Mouse (Mus musculus) cortical plate, adult 2 months (tissue): Measurements from ENCODE around the gene Fbxl5.

Experiments
- CTCF ChIP-seq: fragments of 200-500 bp; IDR thresholded peaks from 2 replicates; pipeline ENCODE4 v1.5.1; 2011; ENCODE audit warnings: mild to moderate bottlenecking, control low read depth, low read length; ENCODE audit not compliant: insufficient read depth; ENCODE audit errors: extremely low read depth
- POLR2A ChIP-seq: fragments of 200-500 bp; IDR thresholded peaks from 2 replicates; pipeline ENCODE4 v1.6.1; 2011; ENCODE audit warnings: mild to moderate bottlenecking, low read length, control low read depth; ENCODE audit not compliant: insufficient read depth; ENCODE audit errors: extremely low read depth

DNA sequence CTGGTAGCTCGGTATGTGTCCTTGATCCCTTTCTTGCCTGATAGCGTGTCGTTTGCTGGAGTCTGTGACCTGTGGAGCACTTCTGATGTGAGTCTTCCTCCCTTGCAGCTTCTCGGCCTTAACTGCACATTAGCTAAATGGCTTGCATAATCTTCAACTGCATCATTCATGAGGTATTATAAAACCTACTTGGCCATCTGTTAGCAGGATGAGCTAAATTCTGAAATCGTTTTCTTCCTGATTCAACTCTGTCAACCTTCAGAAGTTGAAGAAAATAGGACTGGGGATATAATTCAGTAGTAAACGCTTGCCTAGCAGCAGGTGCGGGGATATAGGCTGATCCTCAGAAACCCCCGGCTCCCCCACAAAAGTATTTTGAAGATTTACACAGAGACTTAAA, 89.1 kb downstream of the Fbxl5 start:
- TF ChIP-seq POLR2A (no peak), CTCF (no peak)
